Mouse (Mus musculus): ENCODE measurements around the gene Txndc2. TPM values are rescaled to one million over a fixed set of nuclear protein-coding genes. Genes with fewer than 3 reads are reported as not detected.
"Not testable (repeated sequence)": the region's sequence is repeated elsewhere in the genome, so short reads cannot be mapped to it uniquely, and the experiment has no call there.

Txndc2 gene
- total RNA-seq, 1 experiment from 2014 or later, result not detected

- no peak for ATAC-seq (replicated peaks in 1 of 2; ENCODE audit: insufficient read depth in 1 of 2, low FRiP score in 2 of 2, low TSS enrichment in 1 of 2, low read depth in 1 of 2, poor library complexity in 2 of 2, severe bottlenecking in 2 of 2)
Measured at GRCm38 (mm10) chr17:65662662-65663061, 20.7 kb upstream of the Txndc2 start.

DNA sequence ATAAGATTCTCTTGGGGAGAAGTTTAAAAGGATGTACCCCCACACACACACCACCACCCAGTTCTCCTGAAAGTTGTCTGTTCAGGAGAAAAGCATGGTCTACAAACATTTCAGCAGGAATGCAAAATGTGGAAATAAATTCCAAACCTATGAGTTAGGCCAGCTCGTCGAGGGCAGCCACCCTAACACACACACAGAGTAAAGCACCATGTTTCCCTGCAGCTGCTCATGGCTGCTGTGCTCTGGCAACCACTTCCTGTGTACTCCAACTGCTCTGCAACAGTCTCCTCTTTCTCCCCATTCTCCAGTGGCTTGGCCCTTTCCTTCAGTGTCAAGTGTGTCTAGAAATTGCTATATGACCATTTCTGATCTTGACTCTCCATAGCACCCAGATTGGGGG lies 16.4 kb upstream of the Txndc2 start:
- no peak for ATAC-seq (replicated peaks in 1 of 2; ENCODE audit: insufficient read depth in 1 of 2, low FRiP score in 2 of 2, low TSS enrichment in 1 of 2, low read depth in 1 of 2, poor library complexity in 2 of 2, severe bottlenecking in 2 of 2)

DNA sequence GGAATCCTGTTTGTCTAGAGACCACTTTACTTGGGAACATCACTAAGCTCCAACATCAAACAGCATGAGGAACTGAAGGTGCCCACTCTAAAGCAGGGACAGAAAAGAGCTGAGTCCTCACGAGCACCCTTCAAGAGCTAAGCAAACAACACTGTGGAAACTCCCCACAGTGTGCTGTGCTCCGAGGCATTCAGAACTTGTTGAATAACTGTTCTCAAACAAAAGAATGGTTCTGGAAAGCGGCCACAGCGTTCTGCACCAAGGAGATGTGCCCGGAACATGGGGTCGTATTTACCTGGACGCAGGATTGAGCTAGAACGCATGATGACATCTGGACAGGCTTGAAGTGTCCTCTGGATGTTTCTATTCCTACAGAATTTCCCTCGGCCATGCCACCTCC lies 16.0 kb upstream of the Txndc2 start:
- no peak for ATAC-seq (replicated peaks in 1 of 2; ENCODE audit: insufficient read depth in 1 of 2, low FRiP score in 2 of 2, low TSS enrichment in 1 of 2, low read depth in 1 of 2, poor library complexity in 2 of 2, severe bottlenecking in 2 of 2)

- ATAC-seq (replicated peaks in 1 of 2; ENCODE audit: insufficient read depth in 1 of 2, low FRiP score in 2 of 2, low TSS enrichment in 1 of 2, low read depth in 1 of 2, poor library complexity in 2 of 2, severe bottlenecking in 2 of 2), result no peak
Measured at GRCm38 (mm10) chr17:65656731-65657130, 14.8 kb upstream of the Txndc2 start.

DNA sequence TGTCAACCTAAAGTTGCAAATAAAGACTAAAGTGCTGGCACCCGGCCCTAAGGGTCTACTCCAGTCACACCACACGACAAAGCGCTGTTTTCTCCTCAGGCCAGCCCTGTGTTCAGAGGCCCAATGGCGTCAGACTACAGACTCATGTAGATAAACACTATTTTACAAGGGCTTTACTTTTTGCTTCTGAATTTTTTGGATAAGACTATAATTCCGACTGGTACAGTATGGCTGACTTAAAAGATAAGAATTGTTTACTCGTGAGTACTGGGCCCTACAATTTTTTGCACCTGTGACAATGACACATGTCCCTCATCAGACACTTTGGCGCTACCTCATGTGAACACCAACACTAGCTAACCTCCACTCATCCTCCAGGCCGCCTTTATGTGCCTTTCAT lies 14.1 kb upstream of the Txndc2 start:
- ATAC-seq (replicated peaks in 1 of 2; ENCODE audit: insufficient read depth in 1 of 2, low FRiP score in 2 of 2, low TSS enrichment in 1 of 2, low read depth in 1 of 2, poor library complexity in 2 of 2, severe bottlenecking in 2 of 2), result no peak

DNA sequence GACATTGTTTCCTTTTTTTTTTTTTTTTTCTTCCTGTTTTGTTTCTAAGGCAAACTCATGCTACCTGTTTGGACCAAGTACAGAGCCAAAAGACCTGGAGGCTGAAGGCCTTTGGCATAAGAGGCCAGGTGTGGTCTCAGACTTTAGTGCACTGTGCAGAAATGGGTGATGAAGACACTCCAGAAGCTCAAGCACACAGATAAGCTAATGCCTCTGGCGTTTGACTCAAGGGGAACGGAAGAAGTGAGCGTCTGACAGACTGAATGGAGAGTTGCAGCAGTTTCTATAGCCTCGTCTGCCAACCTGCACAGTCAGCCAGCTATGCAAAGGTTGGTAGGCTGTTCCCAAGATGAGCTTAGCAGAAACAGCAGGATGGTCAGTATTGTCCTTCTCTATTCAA lies 13.6 kb upstream of the Txndc2 start:
- ATAC-seq (replicated peaks in 1 of 2; ENCODE audit: insufficient read depth in 1 of 2, low FRiP score in 2 of 2, low TSS enrichment in 1 of 2, low read depth in 1 of 2, poor library complexity in 2 of 2, severe bottlenecking in 2 of 2), result no peak

DNA sequence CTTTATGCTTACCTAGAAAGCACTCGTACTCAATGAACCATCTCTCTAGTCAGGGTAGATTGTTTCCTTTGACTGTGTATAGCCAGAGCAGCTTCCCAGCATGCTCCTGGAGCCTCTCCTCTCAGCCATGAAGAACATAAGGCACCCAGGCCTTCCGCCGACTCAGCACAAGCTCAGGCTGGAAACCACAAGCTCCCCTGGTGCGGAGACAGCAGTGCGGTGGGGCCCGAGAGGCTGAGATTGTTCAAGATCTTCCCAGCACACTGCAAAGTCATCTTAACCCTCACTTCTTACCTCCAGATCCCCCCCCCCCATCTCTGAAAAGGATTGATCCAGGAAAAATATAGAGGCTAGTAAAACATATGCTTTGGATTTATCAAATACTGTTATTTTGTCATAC lies 8.6 kb upstream of the Txndc2 start:
- no peak for ATAC-seq (replicated peaks in 1 of 2; ENCODE audit: insufficient read depth in 1 of 2, low FRiP score in 2 of 2, low TSS enrichment in 1 of 2, low read depth in 1 of 2, poor library complexity in 2 of 2, severe bottlenecking in 2 of 2)

- no peak for ATAC-seq (replicated peaks in 1 of 2; ENCODE audit: insufficient read depth in 1 of 2, low FRiP score in 2 of 2, low TSS enrichment in 1 of 2, low read depth in 1 of 2, poor library complexity in 2 of 2, severe bottlenecking in 2 of 2)
Measured at GRCm38 (mm10) chr17:65649175-65649493, 7.2 kb upstream of the Txndc2 start.

- ATAC-seq (replicated peaks in 1 of 2; ENCODE audit: insufficient read depth in 1 of 2, low FRiP score in 2 of 2, low TSS enrichment in 1 of 2, low read depth in 1 of 2, poor library complexity in 2 of 2, severe bottlenecking in 2 of 2), result no peak
Measured at GRCm38 (mm10) chr17:65648371-65649174, 6.6 kb upstream of the Txndc2 start.

- ATAC-seq (replicated peaks in 1 of 2; ENCODE audit: insufficient read depth in 1 of 2, low FRiP score in 2 of 2, low TSS enrichment in 1 of 2, low read depth in 1 of 2, poor library complexity in 2 of 2, severe bottlenecking in 2 of 2), result no peak
Measured at GRCm38 (mm10) chr17:65647961-65648360, 6.0 kb upstream of the Txndc2 start.

- no peak for ATAC-seq (replicated peaks in 1 of 2; ENCODE audit: insufficient read depth in 1 of 2, low FRiP score in 2 of 2, low TSS enrichment in 1 of 2, low read depth in 1 of 2, poor library complexity in 2 of 2, severe bottlenecking in 2 of 2)
Measured at GRCm38 (mm10) chr17:65647226-65647625, 5.3 kb upstream of the Txndc2 start.

DNA sequence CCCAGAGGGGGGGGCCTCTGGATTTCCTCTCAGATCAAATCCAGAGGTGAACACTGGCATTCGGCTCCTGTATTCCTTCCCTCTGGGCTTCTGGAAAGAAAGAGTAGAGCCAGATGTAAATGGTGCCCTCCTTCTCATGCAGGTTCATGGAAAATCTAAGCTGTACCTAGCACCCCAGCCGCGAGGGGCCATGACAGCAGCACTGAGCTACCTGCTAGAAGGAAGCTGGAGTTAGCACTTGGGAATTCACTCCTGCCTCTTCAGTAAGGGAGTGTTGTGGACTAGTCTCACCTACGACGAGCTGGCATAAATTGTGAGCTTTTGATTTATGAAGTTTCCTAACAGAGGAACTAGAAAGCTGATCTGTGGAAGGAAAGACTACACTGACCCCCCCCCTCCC lies 1.6 kb upstream of the Txndc2 start:
- no peak for ATAC-seq (replicated peaks in 1 of 2; ENCODE audit: insufficient read depth in 1 of 2, low FRiP score in 2 of 2, low TSS enrichment in 1 of 2, low read depth in 1 of 2, poor library complexity in 2 of 2, severe bottlenecking in 2 of 2)

DNA sequence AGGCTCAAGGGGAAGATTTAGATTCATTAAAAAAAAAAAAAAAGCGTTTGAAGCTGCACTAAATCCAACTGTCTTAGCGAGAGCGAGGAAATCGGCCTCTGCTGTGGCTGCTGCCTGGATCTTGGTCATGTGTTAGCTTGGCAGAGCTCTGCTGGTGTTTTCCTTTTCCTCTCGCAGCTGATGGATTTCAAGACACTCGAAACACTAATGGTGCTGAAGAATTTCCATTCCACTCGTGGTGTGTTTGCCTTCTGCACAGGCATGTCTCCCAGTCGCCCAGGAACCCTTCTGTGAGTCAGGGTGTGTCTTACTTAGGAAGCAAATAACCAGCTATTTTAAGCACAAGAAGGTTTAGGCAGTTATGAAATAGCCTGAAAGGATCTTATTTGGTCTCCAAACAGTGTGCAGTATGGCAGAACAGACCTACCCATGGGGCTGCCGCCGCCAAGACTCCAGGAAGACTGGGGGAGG lies 1.1 kb upstream of the Txndc2 start:
- peak in 1 of 2 experiments; percentile 13; a peak in 1 of 4 replicates for ATAC-seq (replicated peaks in 1 of 2; ENCODE audit: insufficient read depth in 1 of 2, low FRiP score in 2 of 2, low TSS enrichment in 1 of 2, low read depth in 1 of 2, poor library complexity in 2 of 2, severe bottlenecking in 2 of 2)

DNA sequence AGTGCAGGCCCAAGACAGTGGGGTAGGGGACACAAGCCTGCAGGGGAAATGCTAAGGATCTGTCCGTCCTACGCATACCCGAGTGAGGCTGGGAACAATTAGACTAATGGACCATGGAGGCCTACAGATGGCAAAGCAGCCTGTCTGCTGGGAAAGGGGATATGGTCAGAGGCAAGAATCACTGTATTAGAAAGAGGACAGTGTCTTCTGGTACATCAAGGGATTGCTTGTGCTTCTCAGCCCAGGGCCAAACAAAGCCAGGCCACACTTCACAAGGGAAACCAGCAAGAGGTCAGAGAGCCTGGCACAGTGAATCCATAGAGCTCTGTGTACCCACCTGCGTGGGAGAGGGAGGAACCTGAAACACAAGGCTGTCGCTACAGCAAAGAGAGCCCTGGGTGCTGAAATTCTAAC lies 617 bp upstream of the Txndc2 start:
- no peak for ATAC-seq (replicated peaks in 1 of 2; ENCODE audit: insufficient read depth in 1 of 2, low FRiP score in 2 of 2, low TSS enrichment in 1 of 2, low read depth in 1 of 2, poor library complexity in 2 of 2, severe bottlenecking in 2 of 2)

GRCm38 (mm10) chr17:65639144-65639543 lies 2.8 kb downstream of the Txndc2 start:
- no peak for ATAC-seq (replicated peaks in 1 of 2; ENCODE audit: insufficient read depth in 1 of 2, low FRiP score in 2 of 2, low TSS enrichment in 1 of 2, low read depth in 1 of 2, poor library complexity in 2 of 2, severe bottlenecking in 2 of 2)

- peak; percentile 96 to 97 for ATAC-seq (replicated peaks in 1 of 2; ENCODE audit: insufficient read depth in 1 of 2, low FRiP score in 2 of 2, low TSS enrichment in 1 of 2, low read depth in 1 of 2, poor library complexity in 2 of 2, severe bottlenecking in 2 of 2)
Measured at GRCm38 (mm10) chr17:65635715-65636360, 6.1 kb downstream of the Txndc2 start.

DNA sequence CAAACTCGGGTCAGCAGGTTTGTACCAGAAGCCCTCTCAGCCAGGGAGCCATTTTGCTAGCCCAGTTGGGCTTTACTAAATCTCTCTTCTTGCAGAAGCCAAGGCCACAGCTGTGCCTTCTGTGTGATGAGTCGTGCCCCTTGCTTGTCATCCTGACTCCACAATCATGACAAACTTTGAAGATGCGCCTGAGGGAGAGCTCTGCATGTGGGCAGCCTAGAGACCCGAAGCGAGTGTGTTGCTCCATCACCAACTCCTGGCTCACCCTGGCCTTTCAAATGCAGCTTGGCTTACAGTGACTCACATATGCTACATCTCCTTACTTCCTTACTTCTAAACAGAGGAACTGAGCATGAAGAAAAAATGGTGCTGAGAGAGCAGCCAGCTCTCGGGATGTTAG lies 12.0 kb downstream of the Txndc2 start:
- no peak for ATAC-seq (replicated peaks in 1 of 2; ENCODE audit: insufficient read depth in 1 of 2, low FRiP score in 2 of 2, low TSS enrichment in 1 of 2, low read depth in 1 of 2, poor library complexity in 2 of 2, severe bottlenecking in 2 of 2)

- not testable (repeated sequence) for ATAC-seq (replicated peaks in 1 of 2; ENCODE audit: insufficient read depth in 1 of 2, low FRiP score in 2 of 2, low TSS enrichment in 1 of 2, low read depth in 1 of 2, poor library complexity in 2 of 2, severe bottlenecking in 2 of 2)
Measured at GRCm38 (mm10) chr17:65628823-65629532, 13.0 kb downstream of the Txndc2 start.

Data from hematopoietic stem cell, adult 5-6 weeks (primary cell).